Mouse (Mus musculus): ENCODE results near the gene Tpbgl.

- TF ChIP-seq GATA1 (IDR thresholded peaks at IDR 0.05; ENCODE audit: low read length) = no peak
- TF ChIP-seq TAL1 (IDR thresholded peaks at IDR 0.05; ENCODE audit: low read length) = no peak
These were observed 5.4 kb upstream of the Tpbgl start for GRCm38 (mm10) chr7:99632286-99632685.
